Mouse (Mus musculus) kidney, embryonic 15.5 days (tissue): ENCODE measurements at regions not wholly inside any gene's neighbourhood (a gene's known extent, or its start where the extent isn't known, plus 50 kb on each side); places are given as distances from the start of the nearest gene placed in this dataset.
"Not testable (repeated sequence)": the region's sequence is repeated elsewhere in the genome, so short reads cannot be mapped to it uniquely, and the experiment has no call there.

Experiments used
- ATAC-seq: fragments of 200-750 bp; cut with Nextera tagmentation; replicated peaks from 2 replicates; pipeline ENCODE4 v1.8.0; 2017; ENCODE audit warnings: moderate TSS enrichment; ENCODE audit not compliant: low FRiP score
- H3K27ac ChIP-seq: fragments of 300-500 bp; sonication (generic); 2 replicates; pipeline ENCODE4 v1.5.1; 2015; ENCODE audit warnings: mild to moderate bottlenecking, inconsistent platforms
- H3K27me3 ChIP-seq: fragments of 300-500 bp; sonication (generic); 2 replicates; pipeline ENCODE4 v1.6.1; 2015; ENCODE audit warnings: inconsistent platforms
- H3K36me3 ChIP-seq: fragments of 300-500 bp; sonication (generic); 2 replicates; pipeline ENCODE4 v1.6.1; 2015; ENCODE audit warnings: inconsistent platforms
- H3K4me1 ChIP-seq: fragments of 300-500 bp; sonication (generic); 2 replicates; pipeline ENCODE4 v1.6.1; 2015; ENCODE audit warnings: inconsistent platforms
- H3K4me2 ChIP-seq: fragments of 300-500 bp; sonication (generic); 2 replicates; pipeline ENCODE4 v1.6.1; 2015; ENCODE audit warnings: moderate library complexity, mild to moderate bottlenecking, inconsistent platforms
- H3K4me3 ChIP-seq: fragments of 300-500 bp; sonication (generic); replicated peaks from 2 replicates; pipeline ENCODE4 v1.5.1; 2015; ENCODE audit warnings: mild to moderate bottlenecking, inconsistent platforms
- H3K9ac ChIP-seq: fragments of 300-500 bp; sonication (generic); 2 replicates; pipeline ENCODE4 v1.6.1; 2015; ENCODE audit warnings: mild to moderate bottlenecking, inconsistent platforms
- H3K9me3 ChIP-seq: fragments of 300-500 bp; sonication (generic); replicated peaks from 2 replicates; pipeline ENCODE4 v1.6.1; 2016; ENCODE audit warnings: inconsistent platforms
- WGBS: fragments of 180-500 bp; shearing (Covaris S2); methylation state at CpG from one replicate; pipeline ENCODE4 v1.1.7; 2015; ENCODE audit warnings: mixed read lengths; 5-methylcytosine and 5-hydroxymethylcytosine counted together

DNA sequence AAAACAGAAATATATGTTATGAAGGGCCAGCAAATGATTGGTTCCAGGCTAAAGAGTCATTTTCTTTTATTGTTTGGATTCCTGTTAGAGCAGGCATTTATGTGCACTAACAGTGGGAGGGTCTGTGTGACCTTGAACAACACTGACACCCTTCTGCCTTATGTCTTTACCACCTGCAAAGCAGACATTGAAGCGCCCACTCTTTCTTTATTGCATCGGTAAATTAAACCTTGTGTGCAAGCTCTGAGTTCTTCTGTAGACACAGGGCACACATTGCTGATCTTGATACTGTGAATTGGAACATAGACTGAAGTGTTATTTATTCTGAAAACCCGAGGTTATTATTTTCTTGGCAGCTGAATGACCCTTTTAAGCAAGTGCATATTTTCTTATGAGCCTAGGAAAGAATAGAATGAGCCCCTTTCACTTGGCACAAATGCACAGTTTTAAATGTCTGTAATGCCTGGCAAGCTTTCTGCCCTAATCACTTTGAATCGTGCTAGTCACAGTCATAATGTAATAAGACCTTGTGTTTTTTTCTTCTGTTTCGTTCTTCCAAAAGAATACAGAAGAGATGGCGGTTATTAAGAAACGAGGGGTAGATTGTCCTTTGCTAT is 125.1 kb upstream of the Cobl start:
- no peaks in the 10 kb centered on the region for H3K36me3 ChIP-seq
- no peak for ATAC-seq
- WGBS = 73% methylated on average over 7 of the region's 7 CpGs
- H3K4me1 ChIP-seq = no peaks in the 10 kb centered on the region
- H3K4me3 ChIP-seq = no peak overlapping the region
- no peaks in the 10 kb centered on the region for H3K27me3 ChIP-seq
- H3K9ac ChIP-seq = no peak overlapping the region
- no peaks in the 10 kb centered on the region for H3K9me3 ChIP-seq
- no peak overlapping the region for H3K4me2 ChIP-seq
- H3K27ac ChIP-seq = no peak overlapping the region

GRCm38 (mm10) chr11:12584851-12585680 is 120.3 kb upstream of the Cobl start:
- ATAC-seq, H3K4me1 ChIP-seq, H3K9ac ChIP-seq, H3K27ac ChIP-seq, H3K9me3 ChIP-seq, H3K4me3 ChIP-seq, H3K36me3 ChIP-seq, H3K4me2 ChIP-seq, H3K27me3 ChIP-seq: not testable (repeated sequence)
- 59% methylated on average over 2 of the region's 2 CpGs for WGBS

DNA sequence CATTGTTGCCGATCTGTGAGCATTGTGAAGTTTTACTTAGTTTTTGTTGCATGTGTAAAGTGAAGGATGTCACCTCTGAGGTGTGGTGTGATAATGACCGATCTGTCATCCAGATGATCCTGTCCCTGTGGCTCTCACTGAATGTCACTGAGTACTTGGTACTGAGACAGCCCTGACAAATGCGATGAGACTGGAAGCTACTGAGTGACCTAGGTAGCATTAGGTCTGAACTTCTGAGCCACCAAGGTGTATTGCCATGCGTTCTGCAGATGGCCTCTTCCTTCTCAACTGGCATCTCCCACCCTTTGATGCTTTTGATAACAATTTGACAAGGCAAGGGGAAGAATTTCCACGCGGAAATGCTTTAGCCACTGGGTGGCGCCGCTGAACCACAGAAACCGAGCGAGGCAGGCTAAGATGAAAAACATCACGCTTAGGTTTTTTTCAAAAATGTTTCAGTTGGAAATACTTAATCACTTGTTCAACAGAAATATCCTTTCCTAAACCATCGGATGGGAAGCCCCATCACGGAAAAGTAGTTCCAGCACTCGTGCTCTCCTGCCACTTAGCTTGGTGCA is 114.3 kb upstream of the Cobl start:
- Histone ChIP-seq H3K9ac (no peak overlapping the region), H3K4me2 (no peak overlapping the region), H3K27me3 (no peaks in the 10 kb centered on the region), H3K36me3 (no peaks in the 10 kb centered on the region), H3K9me3 (no peaks in the 10 kb centered on the region), H3K4me3 (no peak overlapping the region), H3K4me1 (no peaks in the 10 kb centered on the region), H3K27ac (no peak overlapping the region)
- WGBS = 37% methylated on average over 14 of the region's 14 CpGs
- ATAC-seq = no peak

DNA sequence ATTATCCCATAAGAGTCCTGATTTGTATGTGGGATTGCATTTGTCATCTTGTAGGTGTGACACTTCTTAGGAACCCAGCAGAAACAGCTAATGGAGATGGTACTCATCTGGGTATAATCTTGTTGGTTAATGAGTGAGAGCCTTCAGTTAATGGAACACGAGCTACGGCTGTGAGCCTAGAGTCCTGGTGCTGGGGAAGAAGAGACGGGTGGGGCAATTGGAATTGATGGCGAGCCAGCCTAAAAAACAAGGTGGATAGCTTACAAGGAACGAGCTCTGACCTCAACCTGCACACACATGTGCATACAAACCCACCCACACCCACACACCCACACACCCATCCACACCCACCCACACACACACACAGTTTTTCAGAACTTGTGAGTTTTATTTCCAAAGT is 94.9 kb upstream of the Cobl start:
- no peaks in the 10 kb centered on the region for H3K36me3 ChIP-seq
- no peaks in the 10 kb centered on the region for H3K4me1 ChIP-seq
- H3K27ac ChIP-seq = no peak overlapping the region
- H3K9me3 ChIP-seq = no peaks in the 10 kb centered on the region
- ATAC-seq = no peak
- H3K9ac ChIP-seq = no peak overlapping the region
- WGBS = 75% methylated on average over 5 of the region's 5 CpGs
- H3K4me2 ChIP-seq = no peak overlapping the region
- H3K4me3 ChIP-seq = no peak overlapping the region
- H3K27me3 ChIP-seq = no peaks in the 10 kb centered on the region

DNA sequence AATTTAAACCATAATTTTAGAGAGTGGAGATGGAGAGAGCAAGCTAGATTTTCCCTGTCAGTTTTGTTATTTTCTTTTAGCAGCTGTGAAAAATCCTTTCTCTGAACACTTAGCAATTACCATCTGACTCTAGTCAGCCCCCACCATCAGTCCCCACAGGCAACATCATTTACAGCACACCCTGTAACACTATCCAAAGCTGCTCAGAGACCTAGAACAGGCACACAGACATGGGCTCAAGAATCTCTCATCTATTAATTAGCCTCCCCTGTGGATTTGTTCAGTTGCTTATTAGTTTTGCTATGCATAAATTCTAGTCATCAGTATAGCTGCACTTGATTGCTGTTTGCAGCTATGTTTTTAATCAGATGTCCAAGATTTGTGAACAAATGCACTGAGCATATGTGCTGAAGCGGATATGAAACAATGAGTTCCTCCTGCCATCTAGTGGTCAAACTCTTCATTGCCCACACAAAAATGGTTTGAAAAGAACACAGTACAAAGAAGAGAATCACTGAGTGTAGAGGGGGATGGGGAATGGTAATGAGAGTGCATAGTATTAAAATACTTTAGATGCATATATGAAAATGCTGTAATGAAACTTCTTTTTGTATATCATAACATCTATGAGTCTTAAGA is 94.4 kb upstream of the Cobl start:
- H3K4me2 ChIP-seq = no peak overlapping the region
- no peak for ATAC-seq
- H3K4me1 ChIP-seq = no peaks in the 10 kb centered on the region
- no peak overlapping the region for H3K9ac ChIP-seq
- no peak overlapping the region for H3K4me3 ChIP-seq
- no peaks in the 10 kb centered on the region for H3K9me3 ChIP-seq
- no peaks in the 10 kb centered on the region for H3K36me3 ChIP-seq
- no peaks in the 10 kb centered on the region for H3K27me3 ChIP-seq
- 27% methylated on average over 1 of the region's 1 CpGs for WGBS
- no peak overlapping the region for H3K27ac ChIP-seq

DNA sequence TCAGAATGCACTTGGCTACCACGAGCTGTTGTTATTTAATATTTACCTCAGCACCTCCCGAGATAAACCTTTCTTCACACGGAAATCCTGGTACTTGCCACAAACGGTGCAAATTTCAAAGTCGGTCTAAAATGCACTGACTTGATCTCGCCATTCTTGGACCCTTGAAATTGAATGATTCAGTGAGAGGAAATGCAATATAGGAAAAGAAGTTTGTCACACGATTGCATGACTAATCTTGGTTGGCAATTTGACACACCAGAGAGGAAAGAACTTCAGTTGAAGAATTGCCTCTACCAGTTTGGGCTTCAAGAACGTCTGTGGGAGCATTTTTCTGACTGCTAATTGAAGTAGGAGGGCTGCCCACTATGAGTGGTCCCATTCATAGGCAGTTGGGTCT is 93.4 kb upstream of the Cobl start:
- 76% methylated on average over 8 of the region's 8 CpGs for WGBS

DNA sequence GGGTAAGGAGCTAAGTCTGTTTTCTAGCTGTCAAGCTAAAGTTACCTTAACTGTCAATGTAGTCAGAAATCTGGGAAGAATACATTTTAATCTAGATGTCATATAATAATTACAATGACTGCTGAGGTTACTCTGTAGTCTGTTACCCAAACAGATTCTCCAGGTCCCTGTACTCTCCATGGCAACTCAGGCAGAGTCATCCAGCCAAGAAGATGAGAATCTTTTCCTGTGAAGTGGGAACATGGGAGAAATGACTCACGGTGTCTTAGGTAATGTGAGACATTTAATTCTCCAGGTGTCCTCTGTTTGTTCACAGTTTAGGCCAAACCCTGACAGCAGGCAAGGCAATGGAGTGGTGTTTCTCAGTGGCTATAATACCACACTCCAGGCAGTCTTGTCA is 81.0 kb upstream of the Cobl start:
- no peaks in the 10 kb centered on the region for H3K36me3 ChIP-seq
- H3K4me1 ChIP-seq = no peaks in the 10 kb centered on the region
- no peak overlapping the region for H3K27ac ChIP-seq
- ATAC-seq = no peak
- H3K4me3 ChIP-seq = no peak overlapping the region
- no peak overlapping the region for H3K4me2 ChIP-seq
- 58% methylated on average over 1 of the region's 1 CpGs for WGBS
- no peak overlapping the region for H3K9ac ChIP-seq
- no peaks in the 10 kb centered on the region for H3K27me3 ChIP-seq
- no peaks in the 10 kb centered on the region for H3K9me3 ChIP-seq

More for the DNA sequence above, 93.4 kb upstream of the Cobl start:
- Histone ChIP-seq H3K27ac (no peak overlapping the region), H3K27me3 (no peaks in the 10 kb centered on the region), H3K9me3 (no peaks in the 10 kb centered on the region), H3K9ac (no peak overlapping the region), H3K4me2 (no peak overlapping the region), H3K4me1 (no peaks in the 10 kb centered on the region), H3K4me3 (no peak overlapping the region), H3K36me3 (no peaks in the 10 kb centered on the region)
- ATAC-seq = no peak

DNA sequence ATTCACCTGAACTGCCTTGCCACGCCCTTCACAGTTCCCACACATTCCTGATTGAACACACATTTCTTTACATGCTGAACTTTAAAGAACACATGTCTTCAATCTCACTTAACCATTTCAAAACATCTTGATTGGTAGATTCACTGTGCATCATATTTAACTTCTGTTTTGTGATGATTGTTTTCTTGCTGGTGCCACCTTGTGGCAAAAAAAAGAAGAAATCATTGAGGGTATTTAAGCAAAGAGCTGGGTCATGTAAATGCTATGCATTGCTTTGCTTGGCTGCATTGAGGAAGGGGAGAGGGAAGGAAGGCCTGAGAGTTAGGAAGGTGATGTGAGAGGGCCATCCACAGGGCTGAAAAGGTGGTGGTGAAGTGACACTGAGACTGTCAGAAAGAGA is 78.3 kb upstream of the Cobl start:
- no peak for ATAC-seq
- Histone ChIP-seq H3K4me2 (no peak overlapping the region), H3K9me3 (no peaks in the 10 kb centered on the region), H3K9ac (no peak overlapping the region), H3K36me3 (no peaks in the 10 kb centered on the region), H3K27me3 (no peaks in the 10 kb centered on the region), H3K27ac (no peak overlapping the region), H3K4me1 (no peaks in the 10 kb centered on the region), H3K4me3 (no peak overlapping the region)
- 56% methylated on average over 1 of the region's 1 CpGs for WGBS

DNA sequence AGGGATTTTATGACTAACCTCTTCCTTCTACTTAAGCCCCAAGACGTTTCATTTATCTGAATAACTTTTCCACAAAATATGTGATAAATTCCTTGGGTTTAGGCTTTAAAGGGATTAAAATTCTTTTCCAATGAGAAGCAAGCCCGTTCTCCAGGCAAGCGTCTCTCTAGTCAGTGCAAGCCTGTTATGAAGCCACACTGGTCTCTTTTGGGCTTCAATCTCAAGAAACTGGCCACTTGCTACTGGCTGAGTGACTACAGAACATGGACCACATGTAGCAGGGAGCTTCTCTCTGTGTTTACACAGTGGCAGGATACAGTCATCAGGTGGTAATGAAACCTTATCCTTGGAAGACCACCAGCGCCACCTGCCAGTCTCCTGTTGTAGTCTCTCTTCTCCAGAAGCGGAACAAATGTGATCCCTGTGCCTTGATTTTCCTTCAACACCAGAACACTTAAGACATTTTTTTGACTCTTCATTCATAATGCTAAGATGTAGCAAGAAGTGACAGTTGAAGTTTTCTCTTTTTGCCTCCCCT is 75.6 kb upstream of the Cobl start:
- H3K27me3 ChIP-seq = no peaks in the 10 kb centered on the region
- H3K27ac ChIP-seq = no peak overlapping the region
- H3K36me3 ChIP-seq = no peaks in the 10 kb centered on the region
- no peaks in the 10 kb centered on the region for H3K9me3 ChIP-seq
- no peak overlapping the region for H3K9ac ChIP-seq
- 0 out of 2 replicates have a peak, but pooled peaks have one; percentile 12 for ATAC-seq
- no peak overlapping the region for H3K4me2 ChIP-seq
- H3K4me1 ChIP-seq = no peaks in the 10 kb centered on the region
- no peak overlapping the region for H3K4me3 ChIP-seq
- whole genome bisulfite sequencing = 66% methylated on average over 5 of the region's 5 CpGs

GRCm38 (mm10) chr11:12535063-12535462 is 70.3 kb upstream of the Cobl start:
- Histone ChIP-seq H3K27me3 (no peaks in the 10 kb centered on the region), H3K36me3 (no peaks in the 10 kb centered on the region), H3K9me3 (no peaks in the 10 kb centered on the region), H3K4me1 (peaks cover 2% of the 10 kb centered on the region; the same call in 1 of the 2 replicates), H3K9ac (no peak overlapping the region), H3K4me2 (no peak overlapping the region), H3K4me3 (no peak overlapping the region), H3K27ac (no peak overlapping the region)
- ATAC-seq = peak; percentile 45
- WGBS = 14% methylated on average over 2 of the region's 2 CpGs

- Histone ChIP-seq H3K9ac (no peak overlapping the region), H3K4me1 (peaks cover 2% of the 10 kb centered on the region; the same call in 1 of the 2 replicates), H3K9me3 (no peaks in the 10 kb centered on the region), H3K4me3 (no peak overlapping the region), H3K4me2 (no peak overlapping the region), H3K27me3 (no peaks in the 10 kb centered on the region), H3K27ac (no peak overlapping the region), H3K36me3 (no peaks in the 10 kb centered on the region)
- 4% methylated on average over 3 of the region's 3 CpGs for WGBS
- ATAC-seq = peak; percentile 97
Observed at GRCm38 (mm10) chr11:12532288-12532687, 67.5 kb upstream of the Cobl start.

DNA sequence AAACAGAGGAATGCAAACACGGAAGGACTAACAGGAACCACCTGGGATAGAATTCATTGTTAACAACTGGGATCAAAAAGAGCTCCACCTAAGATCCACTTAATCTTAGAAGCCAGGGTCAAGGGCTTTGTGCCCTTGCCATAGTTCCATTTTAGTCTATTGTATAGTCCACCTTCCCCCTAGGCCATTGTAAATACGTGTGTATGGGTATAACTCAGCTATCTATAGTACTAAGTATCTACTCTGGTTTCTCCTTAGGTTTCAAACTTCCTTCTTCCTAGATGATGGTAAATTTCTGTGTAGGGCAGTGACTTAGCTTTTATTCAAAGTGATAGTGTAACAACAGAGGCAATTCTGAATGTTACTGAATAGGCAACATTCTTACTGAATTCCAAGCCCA is 57.3 kb upstream of the Cobl start:
- not testable (repeated sequence) for H3K4me1 ChIP-seq, H3K4me2 ChIP-seq, H3K9ac ChIP-seq, H3K36me3 ChIP-seq, ATAC-seq, H3K27ac ChIP-seq, H3K27me3 ChIP-seq, H3K9me3 ChIP-seq, H3K4me3 ChIP-seq
- WGBS = 85% methylated on average over 2 of the region's 2 CpGs
